Mouse (Mus musculus) embryonic facial prominence, embryonic 14.5 days (tissue): Measurements from ENCODE around the gene Plscr5. TPM values are rescaled to one million over a fixed set of nuclear protein-coding genes. Genes with fewer than 3 reads are reported as not detected.

Source experiments
- ATAC-seq: fragments of 200-750 bp; cut with Nextera tagmentation; 2 replicates; pipeline ENCODE4 v1.8.0; 2017; ENCODE audit warnings: low read depth, moderate number of reproducible peaks, moderate TSS enrichment
- DNase-seq: peaks from one replicate; pipeline ENCODE4 v3.0.0-alpha.2; 2015; ENCODE audit warnings: low spot score
- H3K27ac ChIP-seq: fragments of 300-500 bp; sonication (generic); replicated peaks from 2 replicates; pipeline ENCODE4 v1.5.1; 2014; ENCODE audit warnings: low read depth, mild to moderate bottlenecking, low read length, moderate library complexity
- H3K27me3 ChIP-seq: fragments of 300-500 bp; sonication (generic); replicated peaks from 2 replicates; pipeline ENCODE4 v1.6.1; 2014; ENCODE audit warnings: low read length; ENCODE audit not compliant: control insufficient read depth, insufficient read depth
- H3K36me3 ChIP-seq: fragments of 300-500 bp; sonication (generic); 2 replicates; pipeline ENCODE4 v1.6.1; 2014; ENCODE audit warnings: low read length, mixed read lengths; ENCODE audit not compliant: control insufficient read depth, insufficient read depth
- H3K4me1 ChIP-seq: fragments of 300-500 bp; sonication (generic); 2 replicates; pipeline ENCODE4 v1.6.1; 2014; ENCODE audit warnings: antibody characterized with exemption, low read length; ENCODE audit not compliant: control insufficient read depth, insufficient read depth
- H3K4me2 ChIP-seq: fragments of 300-500 bp; sonication (generic); 2 replicates; pipeline ENCODE4 v1.6.1; 2014; ENCODE audit warnings: low read depth, mild to moderate bottlenecking, low read length, moderate library complexity, mixed read lengths
- H3K4me3 ChIP-seq: fragments of 300-500 bp; sonication (generic); 2 replicates; pipeline ENCODE4 v1.5.1; 2014; ENCODE audit warnings: low read depth, mild to moderate bottlenecking, low read length
- H3K9ac ChIP-seq: fragments of 300-500 bp; sonication (generic); 2 replicates; pipeline ENCODE4 v1.6.1; 2014; ENCODE audit warnings: low read depth, mild to moderate bottlenecking, low read length, moderate library complexity, mixed read lengths
- H3K9me3 ChIP-seq: fragments of 300-500 bp; sonication (generic); 2 replicates; pipeline ENCODE4 v1.6.1; 2016; ENCODE audit warnings: low read length; ENCODE audit not compliant: control insufficient read depth
- WGBS: fragments of 180-500 bp; shearing (Covaris S2); extraction: QIAGEN DNeasy Blood & Tissue Kit; methylation state at CpG from one replicate; pipeline ENCODE4 v1.1.7; 2014; 5-methylcytosine and 5-hydroxymethylcytosine counted together
- polyA plus RNA-seq: library from polyadenylated mRNA; unstranded; fragments of >200 nt; fragmentation: Nextera tagmentation; extraction: Ambion mirVana; gene quantifications from 2 replicates; pipeline ENCODE4 v1.2.1, GENCODE M21; 2014

The Plscr5 gene
- polyA plus RNA-seq, 1 experiment from 2014 or later: not detected

- WGBS: 50% methylated on average over 3 of the region's 3 CpGs
- Histone ChIP-seq H3K4me2 (no peak overlapping the region), H3K9ac (no peak overlapping the region), H3K27me3 (no peaks in the 10 kb centered on the region), H3K4me3 (no peak overlapping the region), H3K36me3 (no peaks in the 10 kb centered on the region), H3K4me1 (no peaks in the 10 kb centered on the region), H3K9me3 (no peaks in the 10 kb centered on the region), H3K27ac (no peak overlapping the region)
- DNase-seq (peak; percentile 5), ATAC-seq (no peak)
These were observed 27.4 kb downstream of the Plscr5 start for GRCm38 (mm10) chr9:92220151-92220550.

GRCm38 (mm10) chr9:92221480-92221879 lies 28.7 kb downstream of the Plscr5 start:
- Histone ChIP-seq H3K4me2 (no peak overlapping the region), H3K4me3 (no peak overlapping the region), H3K9ac (no peak overlapping the region), H3K4me1 (no peaks in the 10 kb centered on the region), H3K36me3 (no peaks in the 10 kb centered on the region), H3K9me3 (no peaks in the 10 kb centered on the region), H3K27ac (no peak overlapping the region), H3K27me3 (no peaks in the 10 kb centered on the region)
- no peak for ATAC-seq
- no peak for DNase-seq

GRCm38 (mm10) chr9:92224598-92225231 lies 32.0 kb downstream of the Plscr5 start:
- Histone ChIP-seq H3K36me3 (no peaks in the 10 kb centered on the region), H3K4me1 (no peaks in the 10 kb centered on the region), H3K27me3 (no peaks in the 10 kb centered on the region), H3K27ac (no peak overlapping the region), H3K4me3 (no peak overlapping the region), H3K4me2 (no peak overlapping the region), H3K9ac (no peak overlapping the region), H3K9me3 (no peaks in the 10 kb centered on the region)
- ATAC-seq (no peak), DNase-seq (no peak)
- WGBS: 87% methylated on average over 1 of the region's 1 CpGs

GRCm38 (mm10) chr9:92226127-92226655 lies 33.5 kb downstream of the Plscr5 start:
- no peaks in the 10 kb centered on the region for H3K9me3 ChIP-seq
- no peak overlapping the region for H3K4me3 ChIP-seq
- ATAC-seq (no peak), DNase-seq (no peak)
- WGBS: 77% methylated on average over 3 of the region's 3 CpGs
- H3K4me1 ChIP-seq: no peaks in the 10 kb centered on the region
- no peak overlapping the region for H3K4me2 ChIP-seq
- no peaks in the 10 kb centered on the region for H3K36me3 ChIP-seq
- H3K27ac ChIP-seq: no peak overlapping the region
- no peak overlapping the region for H3K9ac ChIP-seq
- H3K27me3 ChIP-seq: no peaks in the 10 kb centered on the region

DNA sequence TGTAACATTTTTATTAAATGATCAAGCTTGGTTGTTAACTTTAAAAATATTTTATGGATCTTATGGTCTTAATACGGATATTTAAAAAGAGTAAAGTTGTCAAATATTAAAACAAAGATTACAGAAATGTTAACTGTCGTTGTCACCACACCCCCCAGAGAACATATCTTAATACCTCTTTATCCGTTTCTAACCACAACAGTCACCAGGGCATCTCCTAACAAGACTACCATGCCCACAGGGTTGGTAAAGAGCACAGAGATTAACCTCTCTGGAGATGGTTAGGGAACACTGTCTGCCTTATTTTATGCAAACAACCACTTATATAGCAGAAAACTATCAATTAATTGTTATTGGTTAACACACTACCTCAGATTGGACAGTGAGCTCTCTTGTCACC lies 34.1 kb downstream of the Plscr5 start:
- ATAC-seq (no peak), DNase-seq (no peak)
- Histone ChIP-seq H3K4me1 (no peaks in the 10 kb centered on the region), H3K27ac (no peak overlapping the region), H3K9ac (no peak overlapping the region), H3K36me3 (no peaks in the 10 kb centered on the region), H3K27me3 (no peaks in the 10 kb centered on the region), H3K9me3 (no peaks in the 10 kb centered on the region), H3K4me2 (no peak overlapping the region), H3K4me3 (no peak overlapping the region)
- 78% methylated on average over 3 of the region's 3 CpGs for WGBS

GRCm38 (mm10) chr9:92228867-92229832 lies 36.4 kb downstream of the Plscr5 start:
- no peaks in the 10 kb centered on the region for H3K36me3 ChIP-seq
- H3K4me1 ChIP-seq: no peaks in the 10 kb centered on the region
- H3K4me3 ChIP-seq: no peak overlapping the region
- no peak for ATAC-seq
- WGBS: 84% methylated on average over 16 of the region's 16 CpGs
- DNase-seq: no peak
- no peak overlapping the region for H3K27ac ChIP-seq
- no peak overlapping the region for H3K9ac ChIP-seq
- H3K27me3 ChIP-seq: no peaks in the 10 kb centered on the region
- H3K4me2 ChIP-seq: no peak overlapping the region
- no peaks in the 10 kb centered on the region for H3K9me3 ChIP-seq

DNA sequence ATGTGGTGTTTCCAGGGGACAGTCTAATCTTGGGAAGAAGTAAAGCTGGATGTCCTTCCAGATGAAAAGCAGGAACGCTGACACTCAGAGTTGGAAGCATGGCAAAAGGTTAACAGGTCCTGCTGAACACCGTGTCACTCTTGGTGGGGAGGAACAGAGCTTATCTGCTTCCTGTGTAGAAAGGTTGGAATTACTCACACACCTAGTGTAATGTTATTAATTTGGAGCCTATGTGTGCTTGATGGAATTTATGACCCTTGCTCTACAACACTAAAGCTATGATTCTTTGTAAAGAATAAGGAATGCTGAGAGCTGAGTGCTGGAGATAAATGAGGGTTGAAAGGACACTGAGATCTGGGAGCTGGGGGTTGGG lies 37.1 kb downstream of the Plscr5 start:
- H3K4me1 ChIP-seq: no peaks in the 10 kb centered on the region
- no peak overlapping the region for H3K4me2 ChIP-seq
- H3K9me3 ChIP-seq: no peaks in the 10 kb centered on the region
- H3K4me3 ChIP-seq: no peak overlapping the region
- no peak overlapping the region for H3K27ac ChIP-seq
- ATAC-seq: no peak
- WGBS: 75% methylated on average over 2 of the region's 2 CpGs
- H3K27me3 ChIP-seq: no peaks in the 10 kb centered on the region
- no peak overlapping the region for H3K9ac ChIP-seq
- DNase-seq: no peak
- no peaks in the 10 kb centered on the region for H3K36me3 ChIP-seq

GRCm38 (mm10) chr9:92234901-92235458 lies 42.2 kb downstream of the Plscr5 start:
- no peak overlapping the region for H3K27ac ChIP-seq
- H3K4me2 ChIP-seq: no peak overlapping the region
- H3K9me3 ChIP-seq: no peaks in the 10 kb centered on the region
- no peak overlapping the region for H3K4me3 ChIP-seq
- WGBS: 83% methylated on average over 11 of the region's 11 CpGs
- H3K36me3 ChIP-seq: no peaks in the 10 kb centered on the region
- no peak for ATAC-seq
- H3K27me3 ChIP-seq: no peaks in the 10 kb centered on the region
- DNase-seq: no peak
- no peak overlapping the region for H3K9ac ChIP-seq
- no peaks in the 10 kb centered on the region for H3K4me1 ChIP-seq
